Mouse (Mus musculus): Measurements from ENCODE around the gene Scfd2. TPM values are rescaled to one million over a fixed set of nuclear protein-coding genes. Genes with fewer than 3 reads are reported as not detected.

The Scfd2 gene
- polyA plus RNA-seq, 1 experiment from 2014 or later = 7.3 TPM

DNA sequence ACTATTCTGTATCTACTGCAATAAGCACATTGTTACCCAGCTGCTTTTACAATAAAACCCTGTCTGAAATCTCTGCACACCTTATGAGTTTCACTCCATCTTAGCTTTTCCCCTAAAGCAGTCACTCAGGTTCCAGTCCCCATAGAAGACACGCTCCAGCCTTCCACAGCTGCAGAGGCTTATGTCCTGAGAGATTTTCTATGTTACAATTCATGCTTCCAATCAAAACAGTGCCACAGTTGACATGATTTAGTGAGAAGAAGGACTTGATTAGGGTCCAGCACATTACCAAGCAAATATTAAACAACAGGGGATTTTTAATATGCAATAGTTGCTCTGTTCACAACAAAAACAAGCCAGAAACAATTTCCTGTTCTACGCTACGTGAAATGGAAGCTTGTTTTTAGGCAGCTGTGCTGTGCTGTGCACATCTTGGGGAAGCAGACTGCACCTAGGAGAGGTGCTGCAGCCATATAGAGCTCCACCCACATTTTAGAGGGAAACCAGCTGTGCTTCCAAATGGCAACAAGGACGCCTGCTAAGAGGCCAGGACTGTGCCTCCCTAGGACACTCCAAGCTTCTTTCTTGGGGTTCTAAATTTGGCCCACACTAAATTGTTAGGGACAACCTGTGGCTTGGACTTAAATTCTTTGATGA is 225.9 kb downstream of the Scfd2 start:
- Histone ChIP-seq H3K27ac (ENCODE audit: low read depth) (no peak overlapping the region), H3K4me3 (ENCODE audit: low read depth, low read length) (no peak overlapping the region), H3K36me3 (replicated peaks; ENCODE audit: insufficient read depth, low read length) (no peaks in the 10 kb centered on the region), H3K9ac (replicated peaks) (no peak overlapping the region), H3K4me1 (ENCODE audit: insufficient read depth) (no peaks in the 10 kb centered on the region), H3K27me3 (ENCODE audit: insufficient read depth, low read length) (no peaks in the 10 kb centered on the region), H3K4me2 (ENCODE audit: low read depth, low read length) (no peak overlapping the region), H3K9me3 (ENCODE audit: low read length) (no peaks in the 10 kb centered on the region)
- 71% methylated on average over 4 of the region's 4 CpGs for WGBS (ENCODE audit: insufficient replicate concordance)
- TF ChIP-seq CTCF (IDR thresholded peaks at IDR 0.05; ENCODE audit: low read depth) = no peak
- no peak for TF ChIP-seq EP300 (IDR thresholded peaks at IDR 0.05; ENCODE audit: low read depth)
- ATAC-seq = no peak
- DNase-seq = no peak

DNA sequence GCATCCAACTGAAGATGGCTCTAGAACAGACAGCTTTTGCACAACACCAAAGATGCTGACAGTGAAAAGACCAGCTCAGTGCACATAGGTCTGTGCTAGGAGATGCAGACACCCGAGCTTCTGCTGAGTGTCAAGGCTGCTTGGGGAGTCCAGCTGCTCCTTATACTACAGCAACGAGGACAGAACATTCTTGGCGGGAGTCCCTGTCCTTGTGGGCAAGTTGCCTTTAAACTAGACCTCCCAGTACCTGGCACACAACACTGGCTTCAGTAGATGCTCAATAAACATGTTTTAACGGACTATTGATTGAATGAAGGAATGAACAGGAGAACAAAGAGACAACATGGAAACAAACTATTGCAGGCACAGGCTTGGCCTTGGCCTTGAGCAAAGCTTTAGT is 226.8 kb downstream of the Scfd2 start:
- DNase-seq (no peak), ATAC-seq (no peak)
- WGBS (ENCODE audit: insufficient replicate concordance) = 62% methylated on average over 4 of the region's 4 CpGs
- no peak overlapping the region for H3K9ac ChIP-seq (replicated peaks)
- H3K27me3 ChIP-seq (ENCODE audit: insufficient read depth, low read length) = no peaks in the 10 kb centered on the region
- H3K4me1 ChIP-seq (ENCODE audit: insufficient read depth) = no peaks in the 10 kb centered on the region
- TF ChIP-seq CTCF (IDR thresholded peaks at IDR 0.05; ENCODE audit: low read depth) (no peak), EP300 (IDR thresholded peaks at IDR 0.05; ENCODE audit: low read depth) (no peak)
- H3K4me2 ChIP-seq (ENCODE audit: low read depth, low read length) = no peak overlapping the region
- no peak overlapping the region for H3K4me3 ChIP-seq (ENCODE audit: low read depth, low read length)
- no peaks in the 10 kb centered on the region for H3K36me3 ChIP-seq (replicated peaks; ENCODE audit: insufficient read depth, low read length)
- no peaks in the 10 kb centered on the region for H3K9me3 ChIP-seq (ENCODE audit: low read length)
- H3K27ac ChIP-seq (ENCODE audit: low read depth) = no peak overlapping the region

DNA sequence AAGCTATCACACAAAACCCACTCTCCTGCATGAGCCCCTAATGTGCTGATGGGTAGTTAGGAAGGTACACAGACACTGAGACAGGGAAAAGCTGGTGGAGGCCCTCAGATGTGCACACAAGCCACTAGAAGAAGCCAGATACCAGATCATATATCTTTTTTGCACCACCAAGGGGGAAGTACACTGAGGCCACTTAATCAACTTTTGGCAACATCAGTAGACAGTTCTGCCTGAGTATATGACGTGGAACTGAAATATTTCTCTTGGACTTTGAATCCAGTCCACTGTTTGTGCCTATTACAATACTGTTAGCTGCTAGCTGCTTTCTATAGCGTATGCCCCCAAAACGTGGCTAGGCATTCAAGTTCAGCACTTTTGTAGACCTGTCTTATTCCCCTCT is 229.2 kb downstream of the Scfd2 start:
- WGBS (ENCODE audit: insufficient replicate concordance) = 64% methylated on average over 3 of the region's 3 CpGs
- Histone ChIP-seq H3K4me3 (ENCODE audit: low read depth, low read length) (no peak overlapping the region), H3K4me1 (ENCODE audit: insufficient read depth) (no peaks in the 10 kb centered on the region), H3K4me2 (ENCODE audit: low read depth, low read length) (no peak overlapping the region), H3K27me3 (ENCODE audit: insufficient read depth, low read length) (no peaks in the 10 kb centered on the region), H3K9ac (replicated peaks) (no peak overlapping the region), H3K9me3 (ENCODE audit: low read length) (no peaks in the 10 kb centered on the region), H3K36me3 (replicated peaks; ENCODE audit: insufficient read depth, low read length) (no peaks in the 10 kb centered on the region), H3K27ac (ENCODE audit: low read depth) (no peak overlapping the region)
- no peak for DNase-seq
- ATAC-seq = no peak
- TF ChIP-seq EP300 (IDR thresholded peaks at IDR 0.05; ENCODE audit: low read depth) (no peak), CTCF (IDR thresholded peaks at IDR 0.05; ENCODE audit: low read depth) (no peak)

DNA sequence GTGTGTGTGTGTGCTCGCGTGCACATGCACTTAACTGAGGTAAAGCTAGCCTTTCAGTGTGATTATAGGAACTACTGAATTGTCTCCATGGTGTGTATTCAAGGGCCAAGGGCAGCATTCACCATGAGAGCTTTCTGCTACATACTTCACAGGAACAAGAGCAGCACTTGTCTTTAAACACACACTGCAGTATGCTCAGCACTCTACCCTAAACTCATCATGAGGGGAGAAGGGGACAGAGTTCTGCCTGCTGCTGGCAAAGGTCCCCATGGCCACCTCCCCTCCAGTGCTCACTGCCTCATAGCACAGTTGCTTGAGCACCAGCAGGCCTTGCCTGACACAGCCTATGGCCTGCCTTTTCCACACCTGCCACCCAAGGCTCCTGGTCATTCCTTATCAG is 230.1 kb downstream of the Scfd2 start:
- no peak for ATAC-seq
- WGBS (ENCODE audit: insufficient replicate concordance) = 89% methylated on average over 2 of the region's 2 CpGs
- no peak overlapping the region for H3K9ac ChIP-seq (replicated peaks)
- DNase-seq = no peak
- H3K36me3 ChIP-seq (replicated peaks; ENCODE audit: insufficient read depth, low read length) = no peaks in the 10 kb centered on the region
- H3K9me3 ChIP-seq (ENCODE audit: low read length) = no peaks in the 10 kb centered on the region
- no peak overlapping the region for H3K4me2 ChIP-seq (ENCODE audit: low read depth, low read length)
- H3K4me1 ChIP-seq (ENCODE audit: insufficient read depth) = no peaks in the 10 kb centered on the region
- TF ChIP-seq CTCF (IDR thresholded peaks at IDR 0.05; ENCODE audit: low read depth) = no peak
- TF ChIP-seq EP300 (IDR thresholded peaks at IDR 0.05; ENCODE audit: low read depth) = no peak
- H3K4me3 ChIP-seq (ENCODE audit: low read depth, low read length) = no peak overlapping the region
- H3K27ac ChIP-seq (ENCODE audit: low read depth) = no peak overlapping the region
- no peaks in the 10 kb centered on the region for H3K27me3 ChIP-seq (ENCODE audit: insufficient read depth, low read length)

DNA sequence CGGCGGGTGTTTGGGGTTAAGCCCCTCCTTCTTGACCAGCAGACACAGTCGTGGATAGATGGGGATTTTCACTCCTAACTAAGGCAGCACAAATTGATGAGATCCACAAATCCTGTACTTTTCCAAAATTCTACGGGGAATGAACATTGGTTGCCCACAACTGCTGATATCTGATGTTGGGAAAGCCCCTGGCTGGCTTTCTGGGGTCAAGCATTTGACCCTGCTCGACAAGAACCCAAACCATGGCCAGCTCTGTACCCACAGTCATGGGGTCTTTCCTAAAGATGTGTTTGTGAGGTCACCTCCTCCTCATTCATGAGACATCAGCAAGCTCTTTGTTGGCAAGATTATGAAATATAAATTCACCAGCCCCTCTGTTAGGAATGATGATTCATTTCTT is 230.6 kb downstream of the Scfd2 start:
- Histone ChIP-seq H3K27me3 (ENCODE audit: insufficient read depth, low read length) (no peaks in the 10 kb centered on the region), H3K9ac (replicated peaks) (no peak overlapping the region), H3K27ac (ENCODE audit: low read depth) (no peak overlapping the region), H3K4me2 (ENCODE audit: low read depth, low read length) (no peak overlapping the region), H3K4me1 (ENCODE audit: insufficient read depth) (no peaks in the 10 kb centered on the region), H3K9me3 (ENCODE audit: low read length) (no peaks in the 10 kb centered on the region), H3K36me3 (replicated peaks; ENCODE audit: insufficient read depth, low read length) (no peaks in the 10 kb centered on the region), H3K4me3 (ENCODE audit: low read depth, low read length) (no peak overlapping the region)
- WGBS (ENCODE audit: insufficient replicate concordance) = 62% methylated on average over 5 of the region's 5 CpGs
- ATAC-seq (no peak), DNase-seq (no peak)
- TF ChIP-seq CTCF (IDR thresholded peaks at IDR 0.05; ENCODE audit: low read depth) (no peak), EP300 (IDR thresholded peaks at IDR 0.05; ENCODE audit: low read depth) (no peak)

DNA sequence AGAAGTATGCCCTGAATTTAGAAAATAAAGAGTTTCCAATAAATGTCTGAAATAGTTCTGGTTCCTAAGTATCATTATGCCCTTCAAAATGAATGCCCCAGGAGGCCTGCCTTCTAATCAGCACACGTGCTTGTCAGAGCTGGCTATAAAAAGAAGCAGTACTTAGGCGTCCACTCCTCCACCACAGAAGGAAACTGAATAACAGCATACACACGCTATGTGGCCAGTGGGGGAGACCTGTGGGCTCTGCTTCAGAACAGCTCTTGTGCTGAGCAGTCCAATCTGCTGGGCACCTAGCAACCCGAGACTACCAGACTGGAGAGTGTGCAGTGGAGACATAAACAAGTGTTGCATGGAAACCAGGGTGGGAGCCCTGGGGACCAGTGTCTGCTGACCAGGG is 231.4 kb downstream of the Scfd2 start:
- no peaks in the 10 kb centered on the region for H3K4me1 ChIP-seq (ENCODE audit: insufficient read depth)
- no peaks in the 10 kb centered on the region for H3K36me3 ChIP-seq (replicated peaks; ENCODE audit: insufficient read depth, low read length)
- H3K4me3 ChIP-seq (ENCODE audit: low read depth, low read length) = no peak overlapping the region
- H3K27me3 ChIP-seq (ENCODE audit: insufficient read depth, low read length) = no peaks in the 10 kb centered on the region
- 43% methylated on average over 4 of the region's 4 CpGs for WGBS (ENCODE audit: insufficient replicate concordance)
- H3K9ac ChIP-seq (replicated peaks) = no peak overlapping the region
- no peak for TF ChIP-seq EP300 (IDR thresholded peaks at IDR 0.05; ENCODE audit: low read depth)
- no peak for TF ChIP-seq CTCF (IDR thresholded peaks at IDR 0.05; ENCODE audit: low read depth)
- DNase-seq (no peak), ATAC-seq (no peak)
- H3K9me3 ChIP-seq (ENCODE audit: low read length) = no peaks in the 10 kb centered on the region
- H3K4me2 ChIP-seq (ENCODE audit: low read depth, low read length) = no peak overlapping the region
- H3K27ac ChIP-seq (ENCODE audit: low read depth) = no peak overlapping the region

DNA sequence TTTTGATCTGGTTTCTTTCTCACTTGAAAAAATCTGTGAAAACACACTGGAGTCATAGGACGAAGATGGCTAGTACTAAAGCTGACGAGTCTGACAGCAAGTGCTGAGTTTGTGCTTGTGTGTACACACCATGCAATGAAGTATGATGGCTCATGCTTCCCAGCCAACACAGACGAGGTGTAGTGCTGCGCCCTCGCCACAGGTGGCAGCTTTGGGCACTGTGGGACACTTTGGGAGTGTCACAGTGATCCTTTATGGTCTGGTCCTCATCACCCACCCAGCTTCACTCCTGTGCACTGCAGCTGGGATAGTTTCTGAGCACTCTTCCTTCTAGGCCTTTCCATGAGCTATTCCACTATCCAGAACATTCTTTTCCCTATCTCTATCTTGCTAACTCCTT is 234.4 kb downstream of the Scfd2 start:
- Histone ChIP-seq H3K4me3 (ENCODE audit: low read depth, low read length) (no peak overlapping the region), H3K36me3 (replicated peaks; ENCODE audit: insufficient read depth, low read length) (no peaks in the 10 kb centered on the region), H3K4me1 (ENCODE audit: insufficient read depth) (no peaks in the 10 kb centered on the region), H3K27me3 (ENCODE audit: insufficient read depth, low read length) (no peaks in the 10 kb centered on the region), H3K9me3 (ENCODE audit: low read length) (no peaks in the 10 kb centered on the region), H3K27ac (ENCODE audit: low read depth) (no peak overlapping the region), H3K4me2 (ENCODE audit: low read depth, low read length) (no peak overlapping the region), H3K9ac (replicated peaks) (no peak overlapping the region)
- WGBS (ENCODE audit: insufficient replicate concordance) = 72% methylated on average over 5 of the region's 5 CpGs
- DNase-seq = no peak
- ATAC-seq = no peak
- TF ChIP-seq EP300 (IDR thresholded peaks at IDR 0.05; ENCODE audit: low read depth) (no peak), CTCF (IDR thresholded peaks at IDR 0.05; ENCODE audit: low read depth) (peak; percentile 45)

Measured in liver, postnatal 0 days (tissue).